Mouse (Mus musculus) olfactory bulb, adult 2 months (tissue): ENCODE results near the gene Clec12b.

ENCODE experiments used
- CTCF ChIP-seq: fragments of 200-500 bp; IDR thresholded peaks from 2 replicates; pipeline ENCODE4 v1.5.1; 2012; ENCODE audit warnings: low read depth, mild to moderate bottlenecking, low read length, moderate library complexity; ENCODE audit not compliant: insufficient read depth
- POLR2A ChIP-seq: fragments of 200-500 bp; IDR thresholded peaks from 2 replicates; pipeline ENCODE4 v1.6.1; 2012; ENCODE audit warnings: mild to moderate bottlenecking, low read depth, low read length, moderate library complexity; ENCODE audit not compliant: insufficient read depth

DNA sequence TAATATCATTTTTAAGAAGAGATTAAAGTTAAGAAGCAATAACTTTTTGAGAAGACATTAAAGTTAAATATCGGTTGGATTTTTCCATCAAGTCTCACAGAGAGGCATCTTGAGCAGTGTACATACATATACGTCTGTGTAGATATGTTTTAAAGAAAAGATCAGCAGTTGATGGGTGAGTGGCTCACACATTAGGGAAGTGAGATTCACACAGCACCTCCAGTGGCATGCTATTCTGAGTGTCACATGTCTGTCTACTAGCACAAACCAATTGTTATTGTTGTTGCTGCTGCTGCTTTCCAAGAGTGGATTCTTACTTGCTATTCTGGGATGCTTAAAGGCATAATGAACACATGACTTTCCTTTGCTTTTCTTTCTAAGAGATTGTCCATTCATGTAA lies 16.7 kb upstream of the Clec12b start:
- TF ChIP-seq POLR2A (no peak), CTCF (no peak)
